Mouse (Mus musculus) urinary bladder, postnatal 25 days (tissue): ENCODE results near the gene Cela3a.

Source experiments
- DNase-seq: peaks from one replicate; pipeline ENCODE4 v3.0.0; 2022; ENCODE audit warnings: low spot score

Gene Cela3a

GRCm38 (mm10) chr4:137371596-137372523, 37.7 kb downstream of the Cela3a start:
- DNase-seq = no peak

- DNase-seq = peak; percentile 32
Observed at GRCm38 (mm10) chr4:137369954-137370750, 39.4 kb downstream of the Cela3a start.

GRCm38 (mm10) chr4:137368198-137368597, 41.4 kb downstream of the Cela3a start:
- no peak for DNase-seq

DNA sequence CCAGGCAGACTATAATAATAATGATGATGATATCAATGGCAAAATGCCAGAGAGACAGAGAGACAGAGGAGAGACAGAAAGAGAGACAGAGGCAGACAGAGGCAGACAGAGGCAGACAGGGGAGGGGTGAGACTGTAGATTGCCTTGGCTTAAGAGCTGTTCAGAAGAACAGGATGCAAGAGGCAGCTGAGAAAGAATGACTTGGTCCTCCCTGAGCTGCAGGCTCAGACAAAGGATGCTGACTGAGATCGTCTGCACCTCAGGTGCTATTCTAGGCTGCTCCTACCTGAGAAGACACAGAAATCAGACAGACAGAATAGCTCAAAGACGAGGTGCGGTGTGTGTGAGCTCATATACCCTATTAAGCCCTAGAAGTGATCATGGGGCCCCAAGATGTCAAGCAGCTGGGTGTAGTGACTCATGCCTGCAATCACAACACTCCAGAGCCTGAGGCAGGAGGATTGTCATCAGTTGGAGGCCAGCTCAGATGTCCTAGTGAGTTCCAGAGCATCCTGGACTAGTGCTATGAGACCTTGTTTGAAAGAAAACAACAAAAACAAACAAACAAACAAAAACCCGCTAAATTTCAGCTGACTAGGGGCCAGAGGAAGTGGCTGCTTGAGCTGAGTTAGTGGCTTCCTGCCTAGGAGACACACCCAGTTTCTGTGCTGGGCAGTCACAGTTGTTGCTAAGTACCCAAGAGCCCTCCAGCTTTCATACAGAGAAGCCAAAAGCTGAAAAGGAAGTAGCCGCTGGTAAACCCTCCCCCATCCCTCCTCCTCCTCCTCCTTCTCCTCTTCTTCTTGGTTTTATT, 42.1 kb downstream of the Cela3a start:
- no peak for DNase-seq

- no peak for DNase-seq
Observed at GRCm38 (mm10) chr4:137366097-137366496, 43.5 kb downstream of the Cela3a start.

GRCm38 (mm10) chr4:137365356-137366062, 44.1 kb downstream of the Cela3a start:
- DNase-seq = no peak

DNA sequence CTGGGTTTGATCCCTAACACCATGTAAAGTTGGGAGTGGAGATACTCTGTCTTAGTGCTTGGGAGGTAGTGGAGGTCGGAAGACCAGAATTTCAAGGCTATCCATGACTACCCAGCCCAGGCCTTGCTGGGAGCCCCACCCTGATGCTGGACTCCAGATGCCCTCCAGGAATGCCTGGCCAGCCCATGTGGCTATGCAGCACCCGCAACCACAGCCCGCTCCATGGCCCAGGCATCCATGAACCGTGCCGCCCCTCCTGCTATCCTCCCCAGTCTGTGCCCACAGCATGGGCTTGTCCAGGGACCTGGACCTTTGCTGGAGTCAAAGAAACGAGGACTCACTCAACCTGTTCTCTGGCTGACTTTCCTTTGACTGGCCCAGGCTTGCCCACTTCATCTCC, 44.8 kb downstream of the Cela3a start:
- no peak for DNase-seq

GRCm38 (mm10) chr4:137360996-137361395, 48.6 kb downstream of the Cela3a start:
- DNase-seq = no peak

DNA sequence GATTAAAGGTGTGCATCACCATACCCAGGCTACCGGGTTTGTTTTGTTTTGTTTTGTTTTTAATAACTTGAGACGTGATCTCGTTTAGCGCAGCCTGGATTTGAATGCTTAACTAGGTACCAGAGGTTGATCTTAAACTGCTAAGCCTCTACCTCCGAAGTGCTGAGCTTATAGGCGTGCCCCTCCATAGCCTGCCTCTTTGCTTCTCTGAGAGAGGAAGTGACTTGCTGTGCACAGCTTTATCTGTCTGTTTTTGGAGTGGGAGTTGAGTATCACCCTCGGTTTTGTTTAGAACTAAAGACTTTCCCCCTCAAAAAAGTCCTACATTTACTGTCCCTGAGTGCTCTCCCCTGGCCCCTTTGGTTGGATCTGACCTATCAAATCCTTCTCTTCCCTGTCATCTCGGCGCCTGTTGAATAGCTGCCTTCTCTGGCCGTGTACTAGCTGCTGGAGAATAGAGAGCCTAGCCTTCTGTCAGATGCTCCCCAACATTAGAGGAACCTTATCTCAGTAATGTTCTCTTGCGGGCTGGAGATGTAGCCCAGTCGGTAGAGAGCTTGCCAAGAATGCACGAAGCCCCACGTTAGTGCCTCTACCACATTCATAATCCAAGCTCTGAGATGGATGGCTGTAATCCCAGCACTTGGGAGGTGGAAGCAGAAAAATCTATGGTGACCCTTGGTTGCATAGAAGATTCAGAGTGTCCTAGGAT, 51.1 kb downstream of the Cela3a start:
- DNase-seq = no peak

- DNase-seq = peak; percentile 98
Observed at GRCm38 (mm10) chr4:137357517-137358254, 51.9 kb downstream of the Cela3a start, which contains the start of gene Cdc42. TSS of gene Cdc42 (minus strand) at chr4:137357720.

DNA sequence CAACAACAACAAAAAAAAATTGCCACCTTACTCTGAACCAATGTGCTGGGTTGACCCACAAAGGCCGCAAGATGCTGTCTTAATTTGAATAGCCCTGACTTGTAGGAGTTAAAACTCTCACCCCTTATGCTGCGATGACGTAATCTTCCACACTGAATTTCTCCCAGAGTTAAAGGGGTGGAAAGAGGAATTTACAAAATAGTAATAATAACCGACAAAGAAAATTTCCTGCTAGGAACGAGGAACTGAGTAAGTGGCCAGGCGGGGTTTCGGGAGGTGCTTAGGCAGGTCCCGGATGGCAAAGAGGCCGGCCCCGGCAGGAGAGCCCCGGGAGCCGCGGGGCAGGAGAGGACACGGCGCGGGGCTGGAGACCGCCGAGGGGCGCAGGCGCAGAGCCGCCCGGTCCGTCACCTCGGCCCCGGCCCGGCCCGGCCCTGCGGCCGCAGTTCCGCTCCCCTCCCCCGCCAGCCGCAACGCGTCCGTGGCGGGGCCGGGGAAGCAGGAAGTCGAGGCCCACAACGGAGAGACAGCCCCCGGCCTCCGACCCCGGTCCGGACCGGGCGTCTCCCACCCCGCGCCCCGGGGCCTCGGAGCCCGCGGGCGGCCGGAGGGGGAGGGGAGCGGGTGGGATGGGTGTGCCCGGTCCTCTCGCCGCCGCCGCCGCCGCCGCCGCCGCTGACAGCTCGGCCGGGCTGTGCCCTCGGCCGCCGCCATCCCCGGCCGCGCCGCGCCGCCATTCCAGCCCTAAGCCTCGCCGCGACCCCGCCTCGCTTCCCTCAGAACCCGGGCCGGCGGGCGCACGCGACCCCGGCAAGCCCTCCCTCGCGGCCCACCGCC, 52.7 kb downstream of the Cela3a start:
- peak; percentile 60 for DNase-seq
